Mouse (Mus musculus) heart, adult 2 months (tissue): Measurements from ENCODE around the gene Pdpk1. TPM values are rescaled to one million over a fixed set of nuclear protein-coding genes. Genes with fewer than 3 reads are reported as not detected.
"Not testable (repeated sequence)": the region's sequence is repeated elsewhere in the genome, so short reads cannot be mapped to it uniquely, and the experiment has no call there.

ENCODE experiments used
- DNase-seq, 2 experiments: peaks; one replicate each; pipeline ENCODE4 v3.0.0; 2021
- H3K27ac ChIP-seq: fragments of 200-600 bp; 2 replicates; pipeline ENCODE4 v1.8.1; 2022
- H3K27me3 ChIP-seq: fragments of 200-500 bp; 2 replicates; pipeline ENCODE4 v1.6.1; 2012; ENCODE audit warnings: mild to moderate bottlenecking, low read length, inconsistent platforms, mixed read lengths; ENCODE audit not compliant: control insufficient read depth, insufficient read depth
- H3K36me3 ChIP-seq: fragments of 200-500 bp; 2 replicates; pipeline ENCODE4 v1.6.1; 2012; ENCODE audit warnings: low read length, inconsistent platforms; ENCODE audit not compliant: control insufficient read depth, insufficient read depth
- H3K4me1 ChIP-seq: fragments of 200-500 bp; 2 replicates; pipeline ENCODE4 v1.6.1; 2011; ENCODE audit warnings: low read length; ENCODE audit not compliant: control insufficient read depth, insufficient read depth
- H3K4me3 ChIP-seq: fragments of 200-600 bp; 2 replicates; pipeline ENCODE4 v1.8.1; 2022
- H3K79me2 ChIP-seq: fragments of 200-500 bp; replicated peaks from 2 replicates; pipeline ENCODE4 v1.6.1; 2012; ENCODE audit warnings: mild to moderate bottlenecking, inconsistent platforms, low read length, moderate library complexity, mixed read lengths; ENCODE audit not compliant: control insufficient read depth, insufficient read depth
- H3K9ac ChIP-seq: fragments of 200-500 bp; 2 replicates; pipeline ENCODE4 v1.6.1; 2012; ENCODE audit warnings: low read depth, mild to moderate bottlenecking, control low read depth, inconsistent platforms, low read length, mixed read lengths
- CTCF ChIP-seq: fragments of 200-600 bp; IDR thresholded peaks from 2 replicates; pipeline ENCODE4 v1.8.1; 2022; ENCODE audit warnings: antibody characterized with exemption, mild to moderate bottlenecking, moderate library complexity
- EP300 ChIP-seq: fragments of 200-500 bp; IDR thresholded peaks from 2 replicates; pipeline ENCODE4 v1.6.1; 2011; ENCODE audit warnings: low read depth, low read length, control low read depth; ENCODE audit not compliant: insufficient read depth
- POLR2A ChIP-seq: fragments of 200-500 bp; IDR thresholded peaks from 2 replicates; pipeline ENCODE4 v1.6.1; 2011; ENCODE audit warnings: mild to moderate bottlenecking, low read depth, low read length, control low read depth; ENCODE audit not compliant: insufficient read depth
- WGBS: fragments of 180-500 bp; shearing (Covaris S2); methylation state at CpG from one replicate; pipeline ENCODE4 v1.1.7; 2018; 5-methylcytosine and 5-hydroxymethylcytosine counted together
- intact Hi-C: fragments of 180-260 bp; cut with DNase I; formaldehyde crosslinking; loops from one replicate; pipeline ENCODE4 v1.15.1; 2025
- polyA plus RNA-seq: library from polyadenylated mRNA; depleted of rRNA; stranded (reverse); fragments of >200 nt; gene quantifications from 2 replicates; pipeline ENCODE4 v1.2.3, GENCODE M21; 2012
- total RNA-seq, 2 experiments: library from RNA; stranded (reverse); gene quantifications; 2 replicates each; pipeline ENCODE4 v1.2.3; 2021

The Pdpk1 gene
- total and polyA plus RNA-seq, 3 experiments, result 10.4 to 49.1 (median 42.5) TPM

DNA sequence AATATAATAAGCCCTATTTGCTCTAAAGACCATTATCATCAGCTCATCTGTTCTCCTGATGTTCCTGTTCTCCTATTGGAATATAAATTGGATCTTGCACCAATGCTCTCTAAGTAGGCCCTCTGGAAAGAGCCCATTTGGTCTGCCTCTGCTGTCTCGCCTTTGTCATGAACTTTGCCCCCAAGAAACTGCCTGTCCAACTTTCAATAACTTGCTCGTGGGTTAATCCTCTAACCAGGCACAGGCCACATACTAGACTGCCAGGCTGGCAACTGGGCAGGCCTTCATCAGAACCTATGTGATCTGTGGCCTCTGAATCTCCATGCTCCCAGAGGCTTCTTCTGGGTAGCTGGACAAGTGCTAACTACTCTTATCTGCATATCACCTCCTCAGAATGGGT, 45.6 kb downstream of the Pdpk1 start:
- no peaks in the 10 kb centered on the region for H3K27me3 ChIP-seq
- no peaks in the 10 kb centered on the region for H3K79me2 ChIP-seq
- H3K4me1 ChIP-seq, result peaks cover 3% of the 10 kb centered on the region
- intact Hi-C loops, result no loop called here
- no peak overlapping the region for H3K9ac ChIP-seq
- WGBS, result 92% methylated on average over 2 of the region's 2 CpGs
- H3K36me3 ChIP-seq, result peaks cover 10% of the 10 kb centered on the region
- no peak for TF ChIP-seq EP300
- TF ChIP-seq CTCF, result no peak
- no peak for TF ChIP-seq POLR2A
- no peak overlapping the region for H3K27ac ChIP-seq
- DNase-seq, result no peak
- no peak overlapping the region for H3K4me3 ChIP-seq

DNA sequence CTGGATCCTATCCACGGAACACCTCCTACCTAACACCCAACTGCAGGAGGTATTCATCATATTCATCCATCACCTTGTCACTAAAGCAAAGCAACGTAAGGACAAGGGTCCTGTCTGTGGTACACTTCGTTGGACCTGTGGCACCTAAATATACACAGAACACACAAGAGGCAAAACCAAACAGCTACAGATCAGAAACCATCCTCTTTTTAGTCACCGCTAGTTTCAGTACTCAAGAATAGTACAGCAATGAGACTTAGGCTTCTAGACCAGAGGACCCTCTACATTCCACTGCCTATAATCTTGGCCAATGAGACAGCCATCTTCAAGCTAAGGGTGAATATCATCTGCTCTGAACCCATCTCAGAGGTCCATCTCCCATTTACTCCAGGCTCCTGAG, 52.4 kb downstream of the Pdpk1 start:
- no peak overlapping the region for H3K27ac ChIP-seq
- H3K4me1 ChIP-seq, result no peaks in the 10 kb centered on the region
- H3K27me3 ChIP-seq, result no peaks in the 10 kb centered on the region
- DNase-seq, result no peak
- WGBS, result 95% methylated on average over 4 of the region's 4 CpGs
- H3K36me3 ChIP-seq, result no peaks in the 10 kb centered on the region; the same call in 1 of the 2 replicates
- H3K4me3 ChIP-seq, result no peak overlapping the region
- H3K9ac ChIP-seq, result no peak overlapping the region
- no peaks in the 10 kb centered on the region for H3K79me2 ChIP-seq
- intact Hi-C loops, result no loop called here
- no peak for TF ChIP-seq CTCF
- TF ChIP-seq EP300, result no peak
- TF ChIP-seq POLR2A, result no peak

DNA sequence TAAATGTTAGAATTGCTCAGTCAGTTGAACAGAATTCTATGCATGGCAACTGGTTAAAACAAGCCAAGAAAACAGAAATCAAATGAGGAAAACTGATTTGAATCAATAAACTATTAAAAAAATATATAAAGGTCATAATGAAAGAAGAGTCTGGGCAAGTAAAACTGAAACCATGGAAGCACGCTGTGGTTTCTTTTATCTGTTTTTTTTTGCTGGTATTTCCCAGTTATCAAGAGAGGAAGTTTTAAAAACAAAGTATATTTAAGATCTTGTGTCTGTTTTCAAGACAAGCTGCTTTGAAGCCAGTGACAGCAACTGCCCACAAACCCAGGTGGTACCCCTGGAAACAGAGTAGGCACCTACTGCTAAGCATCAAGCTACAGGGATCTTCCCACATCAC, 60.1 kb downstream of the Pdpk1 start:
- TF ChIP-seq CTCF (no peak), EP300 (no peak), POLR2A (no peak)
- no peaks in the 10 kb centered on the region for H3K36me3 ChIP-seq
- no peak for DNase-seq
- H3K4me1 ChIP-seq, result no peaks in the 10 kb centered on the region
- no peak overlapping the region for H3K27ac ChIP-seq
- no peak overlapping the region for H3K4me3 ChIP-seq
- no peaks in the 10 kb centered on the region for H3K79me2 ChIP-seq
- intact Hi-C loops, result no loop called here
- H3K27me3 ChIP-seq, result no peaks in the 10 kb centered on the region
- WGBS, result 83% methylated on average over 1 of the region's 1 CpGs
- H3K9ac ChIP-seq, result no peak overlapping the region

DNA sequence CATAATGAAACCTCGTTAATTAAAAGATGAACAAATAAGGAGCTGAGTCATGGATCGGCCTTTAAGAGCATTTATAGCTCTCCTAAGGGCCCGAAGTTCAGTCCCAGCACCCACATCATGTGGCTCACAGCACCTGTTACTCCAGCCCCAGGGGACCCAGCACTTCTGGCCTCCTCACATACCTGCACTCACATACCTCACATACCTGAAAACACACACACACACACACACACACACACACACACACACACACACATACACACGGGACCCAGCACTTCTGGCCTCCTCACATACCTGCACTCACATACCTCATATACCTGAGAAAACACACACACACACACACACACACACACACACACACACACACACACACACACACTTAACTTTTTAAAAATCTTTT, 64.3 kb downstream of the Pdpk1 start:
- H3K36me3 ChIP-seq, result not testable (repeated sequence)

DNA sequence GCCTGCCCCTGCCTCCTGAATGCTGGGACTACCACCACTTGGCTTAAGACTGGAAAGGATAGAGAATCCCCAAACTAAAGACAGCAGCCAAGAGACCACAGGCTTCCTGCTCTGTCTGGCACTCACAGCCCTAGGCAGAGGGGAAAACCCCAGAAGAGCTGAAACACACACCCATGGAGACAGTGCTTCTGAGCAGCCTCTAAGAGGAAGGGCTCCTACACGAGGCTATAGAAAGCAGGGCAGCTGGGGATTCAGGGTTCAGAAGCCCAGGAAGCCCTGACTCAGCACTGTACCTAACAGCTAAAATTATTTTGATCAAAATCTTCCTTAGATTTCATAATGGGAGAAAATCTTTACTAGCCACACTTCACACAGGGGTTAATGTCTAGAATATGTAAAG, 66.1 kb downstream of the Pdpk1 start:
- WGBS, result 42% methylated on average over 1 of the region's 1 CpGs
- no peaks in the 10 kb centered on the region for H3K79me2 ChIP-seq
- no peaks in the 10 kb centered on the region for H3K36me3 ChIP-seq
- H3K4me1 ChIP-seq, result no peaks in the 10 kb centered on the region
- intact Hi-C loops, result no loop called here
- H3K27ac ChIP-seq, result no peak overlapping the region
- no peak overlapping the region for H3K4me3 ChIP-seq
- TF ChIP-seq EP300 (no peak), POLR2A (no peak), CTCF (no peak)
- H3K9ac ChIP-seq, result no peak overlapping the region
- no peaks in the 10 kb centered on the region for H3K27me3 ChIP-seq
- DNase-seq, result no peak

More for the DNA sequence above, 64.3 kb downstream of the Pdpk1 start:
- H3K4me1 ChIP-seq, H3K27me3 ChIP-seq, H3K27ac ChIP-seq, H3K4me3 ChIP-seq, H3K9ac ChIP-seq, intact Hi-C loops, DNase-seq, H3K79me2 ChIP-seq: not testable (repeated sequence)
- 85% methylated on average over 4 of the region's 4 CpGs for WGBS

DNA sequence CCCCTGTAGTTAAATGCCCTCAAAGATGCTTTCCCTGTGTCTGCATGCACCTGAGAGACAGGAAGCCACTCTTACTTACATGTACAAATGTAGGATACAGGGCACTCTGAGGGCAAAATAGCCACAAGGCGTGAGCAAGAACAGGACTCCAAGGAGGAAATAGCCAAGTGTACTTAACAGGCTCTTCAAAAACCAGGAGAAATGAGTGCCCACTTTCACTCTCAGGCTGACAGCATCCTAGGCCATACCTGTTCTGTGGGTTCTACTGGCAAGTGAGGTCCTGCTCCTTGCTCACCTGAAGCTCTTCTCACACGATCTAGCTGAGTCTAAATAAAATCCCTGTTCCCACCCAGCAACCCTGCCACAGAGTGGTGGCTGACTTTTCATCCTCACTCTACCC, 73.6 kb downstream of the Pdpk1 start:
- H3K36me3 ChIP-seq, result no peaks in the 10 kb centered on the region; the same call in 1 of the 2 replicates
- 92% methylated on average over 2 of the region's 2 CpGs for WGBS
- H3K4me3 ChIP-seq, result no peak overlapping the region
- H3K27ac ChIP-seq, result no peak overlapping the region
- TF ChIP-seq CTCF (no peak), EP300 (no peak), POLR2A (no peak)
- intact Hi-C loops, result no loop called here
- DNase-seq, result no peak
- H3K27me3 ChIP-seq, result no peaks in the 10 kb centered on the region
- no peaks in the 10 kb centered on the region for H3K79me2 ChIP-seq
- H3K4me1 ChIP-seq, result peaks cover under 1% of the 10 kb centered on the region
- no peak overlapping the region for H3K9ac ChIP-seq
